Mouse (Mus musculus): ENCODE measurements around the gene Mapkbp1. TPM values are rescaled to one million over a fixed set of nuclear protein-coding genes. Genes with fewer than 3 reads are reported as not detected.
A peak's percentile ranks its signal among the peaks of the same experiment; 100 is the strongest.

Mapkbp1 gene
- polyA plus RNA-seq, 1 experiment from 2014 or later = 4.5 TPM

- 81% methylated on average over 6 of the region's 6 CpGs for WGBS
- DNase-seq (ENCODE audit: low spot score) = no peak
- no peak overlapping the region for H3K27ac ChIP-seq
- no peaks in the 10 kb centered on the region for H3K36me3 ChIP-seq
- H3K4me1 ChIP-seq = peaks cover 2% of the 10 kb centered on the region; the same call in 1 of the 2 replicates
- no peak overlapping the region for H3K4me3 ChIP-seq
- H3K9me3 ChIP-seq (replicated peaks) = no peaks in the 10 kb centered on the region
- H3K27me3 ChIP-seq (ENCODE audit: low read depth, poor library complexity, severe bottlenecking) = no peaks in the 10 kb centered on the region
Observed at GRCm38 (mm10) chr2:120064639-120065038, 92.1 kb downstream of the Mapkbp1 start.

DNA sequence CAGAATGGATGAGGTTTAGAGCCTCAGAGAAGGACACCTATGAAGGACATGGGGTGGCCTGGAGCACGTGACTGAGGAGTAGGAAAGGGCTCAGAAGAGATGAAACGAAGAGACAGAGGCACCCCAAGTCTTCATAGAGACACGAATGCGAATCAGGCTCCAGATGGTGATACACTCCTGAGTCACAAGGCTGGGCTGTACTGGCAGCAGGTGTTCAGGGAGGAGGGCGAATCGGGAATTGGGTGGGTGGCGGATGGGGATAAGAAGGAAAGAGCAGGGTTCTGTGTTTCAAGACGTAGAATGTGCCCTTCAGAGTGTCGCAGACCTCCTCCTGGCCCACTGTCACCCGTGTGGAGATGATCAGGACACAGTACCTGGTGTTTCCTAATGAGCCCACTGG, 92.7 kb downstream of the Mapkbp1 start:
- DNase-seq (ENCODE audit: low spot score) = no peak
- 89% methylated on average over 10 of the region's 10 CpGs for WGBS
- Histone ChIP-seq H3K36me3 (no peaks in the 10 kb centered on the region), H3K27me3 (ENCODE audit: low read depth, poor library complexity, severe bottlenecking) (peaks cover 3% of the 10 kb centered on the region; the same call in 1 of the 2 replicates), H3K4me3 (no peak overlapping the region), H3K4me1 (no peaks in the 10 kb centered on the region; the same call in 1 of the 2 replicates), H3K27ac (no peak overlapping the region), H3K9me3 (replicated peaks) (no peaks in the 10 kb centered on the region)

- DNase-seq (ENCODE audit: low spot score) = no peak
- Histone ChIP-seq H3K9me3 (replicated peaks) (no peaks in the 10 kb centered on the region), H3K27ac (no peak overlapping the region), H3K27me3 (ENCODE audit: low read depth, poor library complexity, severe bottlenecking) (peaks cover 5% of the 10 kb centered on the region; the same call in 1 of the 2 replicates), H3K4me1 (no peaks in the 10 kb centered on the region; the same call in 1 of the 2 replicates), H3K36me3 (no peaks in the 10 kb centered on the region), H3K4me3 (no peak overlapping the region)
- WGBS = 90% methylated on average over 3 of the region's 3 CpGs
Observed at GRCm38 (mm10) chr2:120066224-120066623, 93.7 kb downstream of the Mapkbp1 start.

- Histone ChIP-seq H3K27ac (no peak overlapping the region), H3K4me3 (no peak overlapping the region)
Observed at GRCm38 (mm10) chr2:120068555-120069465, 96.3 kb downstream of the Mapkbp1 start.

GRCm38 (mm10) chr2:120069466-120069990, 97.0 kb downstream of the Mapkbp1 start:
- Histone ChIP-seq H3K4me3 (no peak overlapping the region), H3K27ac (no peak overlapping the region), H3K4me1 (no peaks in the 10 kb centered on the region; the same call in 1 of the 2 replicates), H3K36me3 (no peaks in the 10 kb centered on the region), H3K27me3 (ENCODE audit: low read depth, poor library complexity, severe bottlenecking) (peaks cover 13% of the 10 kb centered on the region), H3K9me3 (replicated peaks) (no peaks in the 10 kb centered on the region)
- DNase-seq (ENCODE audit: low spot score) = no peak
- 76% methylated on average over 8 of the region's 8 CpGs for WGBS

More at GRCm38 (mm10) chr2:120068555-120069465, 96.3 kb downstream of the Mapkbp1 start:
- peak; percentile 54 for DNase-seq (ENCODE audit: low spot score)
- Histone ChIP-seq H3K36me3 (no peaks in the 10 kb centered on the region), H3K4me1 (no peaks in the 10 kb centered on the region; the same call in 1 of the 2 replicates), H3K9me3 (replicated peaks) (no peaks in the 10 kb centered on the region), H3K27me3 (ENCODE audit: low read depth, poor library complexity, severe bottlenecking) (peaks cover 6% of the 10 kb centered on the region; the same call in 1 of the 2 replicates)
- 44% methylated on average over 16 of the region's 16 CpGs for WGBS

DNA sequence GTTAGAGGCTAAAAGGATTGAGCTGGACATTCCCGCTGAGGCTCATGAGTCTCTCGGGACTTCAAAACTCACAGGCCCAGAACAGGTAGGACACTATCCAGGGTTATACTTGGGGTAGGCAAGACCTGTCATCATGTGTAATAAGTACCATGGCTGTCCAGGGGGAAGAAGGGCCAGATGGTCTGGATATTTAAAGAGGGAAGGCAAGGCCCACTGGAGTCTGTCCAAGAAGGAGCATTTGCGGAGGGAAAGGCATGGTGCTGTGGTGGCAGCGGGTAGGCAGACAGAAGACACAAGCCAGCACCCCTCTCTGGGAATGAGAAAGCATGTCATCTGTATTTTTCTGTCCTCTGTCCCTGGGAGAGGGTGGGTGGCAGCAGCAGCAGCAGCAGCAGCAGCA, 101.6 kb downstream of the Mapkbp1 start:
- H3K4me3 ChIP-seq = no peak overlapping the region
- no peak for DNase-seq (ENCODE audit: low spot score)
- H3K27me3 ChIP-seq (ENCODE audit: low read depth, poor library complexity, severe bottlenecking) = peaks cover 57% of the 10 kb centered on the region
- H3K4me1 ChIP-seq = peaks cover 15% of the 10 kb centered on the region
- H3K36me3 ChIP-seq = no peaks in the 10 kb centered on the region
- no peak overlapping the region for H3K27ac ChIP-seq
- WGBS = 89% methylated on average over 4 of the region's 4 CpGs
- H3K9me3 ChIP-seq (replicated peaks) = no peaks in the 10 kb centered on the region

GRCm38 (mm10) chr2:120076076-120076705, 103.7 kb downstream of the Mapkbp1 start:
- H3K27ac ChIP-seq = no peak overlapping the region
- H3K4me1 ChIP-seq = peaks cover 15% of the 10 kb centered on the region
- H3K27me3 ChIP-seq (ENCODE audit: low read depth, poor library complexity, severe bottlenecking) = peaks cover 51% of the 10 kb centered on the region
- 3% methylated on average over 36 of the region's 36 CpGs for WGBS
- DNase-seq (ENCODE audit: low spot score) = peak; percentile 73
- no peaks in the 10 kb centered on the region for H3K9me3 ChIP-seq (replicated peaks)
- H3K4me3 ChIP-seq = peak overlapping the region; percentile 47
- no peaks in the 10 kb centered on the region for H3K36me3 ChIP-seq

Small RNA genes within 50 kb of the gene (microRNA-seq; reads per million reads assigned to microRNA genes)
- gene Mir7665 = 1.2 reads per million

Other genes starting within 250 kb of the Mapkbp1 start
- 0.55 and 0.65 TPM in 2 replicates for gene Itpka, start 230.4 kb upstream of the Mapkbp1 start, polyA plus RNA-seq (2016; fragmentation: Nextera tagmentation; extraction: Ambion mirVana)
- not detected in 2 replicates for gene Ltk, start 212.3 kb upstream of the Mapkbp1 start, polyA plus RNA-seq (2016; fragmentation: Nextera tagmentation; extraction: Ambion mirVana)
- 42.0 and 46.3 TPM in 2 replicates for gene Rpap1, start 185.2 kb upstream of the Mapkbp1 start, polyA plus RNA-seq (2016; fragmentation: Nextera tagmentation; extraction: Ambion mirVana)
- gene Tyro3, start 175.0 kb upstream of the Mapkbp1 start, polyA plus RNA-seq (2016; fragmentation: Nextera tagmentation; extraction: Ambion mirVana) = 22.7 and 30.0 TPM in 2 replicates
- gene Mga, start 75.5 kb upstream of the Mapkbp1 start, polyA plus RNA-seq (2016; fragmentation: Nextera tagmentation; extraction: Ambion mirVana) = 27.5 and 28.0 TPM in 2 replicates
- 19.8 and 25.1 TPM in 2 replicates for gene Jmjd7, start 54.8 kb downstream of the Mapkbp1 start, polyA plus RNA-seq (2016; fragmentation: Nextera tagmentation; extraction: Ambion mirVana)
- gene Gm28042, start 54.8 kb downstream of the Mapkbp1 start, polyA plus RNA-seq (2016; fragmentation: Nextera tagmentation; extraction: Ambion mirVana) = 3.6 and 4.3 TPM in 2 replicates
- 1.4 and 3.9 TPM in 2 replicates for gene Pla2g4b, start 60.7 kb downstream of the Mapkbp1 start, polyA plus RNA-seq (2016; fragmentation: Nextera tagmentation; extraction: Ambion mirVana)
- gene Ehd4, start 181.9 kb downstream of the Mapkbp1 start, polyA plus RNA-seq (2016; fragmentation: Nextera tagmentation; extraction: Ambion mirVana) = 25.3 and 27.5 TPM in 2 replicates